Mouse (Mus musculus) liver, postnatal 0 days (tissue): Measurements from ENCODE around the gene Cct8.

Experiments
- CTCF ChIP-seq: sonication (generic); IDR thresholded peaks from 2 replicates; pipeline ENCODE4 v1.5.1; 2016; ENCODE audit warnings: antibody characterized with exemption, low read depth
- EP300 ChIP-seq: IDR thresholded peaks from 2 replicates; pipeline ENCODE4 v1.6.1; 2016; ENCODE audit warnings: antibody characterized with exemption, low read depth, mild to moderate bottlenecking

GRCm38 (mm10) chr16:87484367-87484766 lies 11.3 kb downstream of the Cct8 start:
- TF ChIP-seq EP300 (no peak), CTCF (no peak)
